25 mouse cellular contexts compared by ENCODE assay signal in the genomic region with DNA sequence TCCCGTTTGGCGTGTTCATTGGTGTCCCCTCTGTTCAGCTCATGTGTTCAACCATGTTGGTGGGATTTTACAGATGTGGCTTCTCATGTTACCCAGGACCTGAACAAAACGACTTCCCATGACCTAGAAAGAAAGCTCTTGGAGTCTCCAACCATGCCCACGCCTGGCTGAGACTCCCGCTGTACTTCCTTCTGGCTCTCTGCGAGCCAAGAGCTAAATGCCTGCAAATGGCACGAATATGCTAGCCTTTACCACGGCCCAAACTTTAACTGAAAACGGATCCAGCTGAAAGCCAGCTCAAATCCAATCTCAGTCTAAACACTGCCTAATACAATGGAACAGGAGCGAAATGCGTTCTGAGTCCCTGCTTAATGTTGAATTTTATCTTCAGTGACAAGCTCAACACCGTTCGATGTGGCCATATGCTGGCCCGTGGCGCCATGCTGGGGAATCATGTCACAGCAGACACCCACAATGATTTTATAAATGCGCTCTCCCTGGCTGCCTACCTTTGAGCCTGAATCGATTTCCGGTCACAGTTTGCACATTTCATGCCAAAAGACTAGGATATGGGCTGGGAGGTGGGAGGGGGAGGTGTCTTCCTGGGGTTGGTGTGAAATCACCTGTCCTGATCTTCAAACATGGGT. TPM values are rescaled to one million over a fixed set of nuclear protein-coding genes. Genes with fewer than 3 reads are reported as not detected.
DNase-seq lines count a peak whose midpoint lies in the region; ATAC-seq and TF ChIP-seq lines count a peak whose summit lies in the region.
"Had no signal": no experiment of that assay in that cellular context is flagged by ENCODE, and none has a peak within 500 bp of the region (broad histone marks: within the 10 kb centered on the region; RNA-seq: fewer than 3 reads in every experiment).

No protein-coding gene starts in this region.

- H3K4me3 ChIP-seq in hindbrain, postnatal 0 days (ENCODE audit: low read length) = no peak overlapping the region
- no peak overlapping the region for H3K4me3 ChIP-seq in hindbrain, embryonic 14.5 days (replicated peaks; ENCODE audit: low read length)
- no peak overlapping the region for H3K4me3 ChIP-seq in intestine, embryonic 15.5 days (replicated peaks)
- no peak overlapping the region for H3K4me3 ChIP-seq in intestine, embryonic 16.5 days (ENCODE audit: low read length)
- H3K4me3 ChIP-seq: embryonic facial prominence, embryonic 15.5 days; heart, embryonic 13.5 days; limb, embryonic 13.5 days; neural tube, embryonic 15.5 days had no signal

- H3K36me3 ChIP-seq in hindbrain, postnatal 0 days (ENCODE audit: insufficient read depth, low read length) = no peaks in the 10 kb centered on the region
- H3K36me3 ChIP-seq in hindbrain, embryonic 14.5 days (replicated peaks; ENCODE audit: control insufficient read depth, insufficient read depth) = no peaks in the 10 kb centered on the region
- no peaks in the 10 kb centered on the region for H3K36me3 ChIP-seq in intestine, embryonic 15.5 days
- H3K36me3 ChIP-seq in intestine, embryonic 16.5 days (ENCODE audit: control insufficient read depth, insufficient read depth, low read length) = no peaks in the 10 kb centered on the region
- H3K36me3 ChIP-seq: embryonic facial prominence, embryonic 15.5 days; heart, embryonic 13.5 days; limb, embryonic 13.5 days; neural tube, embryonic 15.5 days had no signal

- H3K4me1 ChIP-seq in hindbrain, postnatal 0 days (ENCODE audit: insufficient read depth, low read length) = no peaks in the 10 kb centered on the region
- H3K4me1 ChIP-seq in hindbrain, embryonic 14.5 days (replicated peaks; ENCODE audit: control insufficient read depth, insufficient read depth, low read length) = no peaks in the 10 kb centered on the region
- no peaks in the 10 kb centered on the region for H3K4me1 ChIP-seq in intestine, embryonic 15.5 days (replicated peaks)
- no peaks in the 10 kb centered on the region for H3K4me1 ChIP-seq in intestine, embryonic 16.5 days (ENCODE audit: control insufficient read depth, insufficient read depth, low read length)
- H3K4me1 ChIP-seq: embryonic facial prominence, embryonic 15.5 days; heart, embryonic 13.5 days; limb, embryonic 13.5 days; neural tube, embryonic 15.5 days had no signal

- H3K27me3 ChIP-seq in hindbrain, postnatal 0 days (ENCODE audit: insufficient read depth, low read length) = no peaks in the 10 kb centered on the region
- H3K27me3 ChIP-seq in hindbrain, embryonic 14.5 days (ENCODE audit: control insufficient read depth, insufficient read depth, low read length) = no peaks in the 10 kb centered on the region
- H3K27me3 ChIP-seq in intestine, embryonic 15.5 days (replicated peaks) = no peaks in the 10 kb centered on the region
- H3K27me3 ChIP-seq in intestine, embryonic 16.5 days (replicated peaks; ENCODE audit: control insufficient read depth, insufficient read depth, low read length) = no peaks in the 10 kb centered on the region
- H3K27me3 ChIP-seq: embryonic facial prominence, embryonic 15.5 days; heart, embryonic 13.5 days; limb, embryonic 13.5 days; neural tube, embryonic 15.5 days had no signal

- WGBS in hindbrain, postnatal 0 days = 60% methylated on average over 18 of the region's 18 CpGs
- WGBS in hindbrain, embryonic 14.5 days = 73% methylated on average over 18 of the region's 18 CpGs
- 77% methylated on average over 18 of the region's 18 CpGs for WGBS in intestine, embryonic 15.5 days
- WGBS in intestine, embryonic 16.5 days = 79% methylated on average over 18 of the region's 18 CpGs

- TF ChIP-seq POLR2A in brain, embryonic 14.5 days (IDR thresholded peaks at IDR 0.05; ENCODE audit: borderline replicate concordance, extremely low read depth, insufficient read depth, insufficient read length, poor library complexity, severe bottlenecking) = no peak

- no peak overlapping the region for H3K9ac ChIP-seq in hindbrain, postnatal 0 days (replicated peaks; ENCODE audit: low read length)
- H3K9ac ChIP-seq in hindbrain, embryonic 14.5 days = no peak overlapping the region
- no peak overlapping the region for H3K9ac ChIP-seq in intestine, embryonic 15.5 days
- H3K9ac ChIP-seq in intestine, embryonic 16.5 days (ENCODE audit: low read depth, low read length) = no peak overlapping the region
- H3K9ac ChIP-seq: embryonic facial prominence, embryonic 15.5 days; heart, embryonic 13.5 days; limb, embryonic 13.5 days; liver, embryonic 14.5 days; lung, embryonic 14.5 days; neural tube, embryonic 15.5 days had no signal

- no peaks in the 10 kb centered on the region for H3K9me3 ChIP-seq in hindbrain, postnatal 0 days (ENCODE audit: low read length)
- no peaks in the 10 kb centered on the region for H3K9me3 ChIP-seq in hindbrain, embryonic 14.5 days (ENCODE audit: control insufficient read depth, low read length)
- H3K9me3 ChIP-seq in intestine, embryonic 15.5 days = no peaks in the 10 kb centered on the region
- H3K9me3 ChIP-seq in intestine, embryonic 16.5 days (ENCODE audit: control insufficient read depth, low read length) = no peaks in the 10 kb centered on the region
- H3K9me3 ChIP-seq: heart, embryonic 13.5 days; neural tube, embryonic 15.5 days had no signal

- DNase-seq in hindbrain, postnatal 0 days (ENCODE audit: low spot score) = peak; percentile 40
- DNase-seq in hindbrain, embryonic 14.5 days (ENCODE audit: low spot score) = no peak
- peak; percentile 39 for DNase-seq in brain, embryonic 14.5 days (ENCODE audit: low read depth)
- DNase-seq in cerebellum, adult 8-10 months = peak; percentile 86
- DNase-seq in cerebellum, postnatal 36 days = peak; percentile 85 to 90
- no peak for DNase-seq in layer of hippocampus, postnatal 14 days (ENCODE audit: low spot score in 2 of 2)
- DNase-seq: adrenal gland, postnatal 25 days; gastrocnemius, postnatal 14 days; heart, adult 18-20 months; heart, postnatal 14 days; kidney, adult 8-10 months; kidney, postnatal 14 days; lung, embryonic 14.5 days; lung, postnatal 36 days; thymus, adult 2 months had no signal

- no peak overlapping the region for H3K4me2 ChIP-seq in hindbrain, postnatal 0 days (ENCODE audit: low read depth, low read length)
- no peak overlapping the region for H3K4me2 ChIP-seq in hindbrain, embryonic 14.5 days (replicated peaks)
- no peak overlapping the region for H3K4me2 ChIP-seq in intestine, embryonic 15.5 days (replicated peaks)
- no peak overlapping the region for H3K4me2 ChIP-seq in intestine, embryonic 16.5 days (ENCODE audit: low read depth, low read length)
- H3K4me2 ChIP-seq: embryonic facial prominence, embryonic 15.5 days; heart, embryonic 13.5 days; limb, embryonic 13.5 days; lung, embryonic 14.5 days; neural tube, embryonic 15.5 days had no signal

- ATAC-seq in hindbrain, postnatal 0 days = no peak
- ATAC-seq in hindbrain, embryonic 14.5 days (ENCODE audit: low FRiP score) = no peak
- ATAC-seq in intestine, embryonic 15.5 days = no peak
- ATAC-seq in intestine, embryonic 16.5 days = no peak
- ATAC-seq: forebrain, embryonic 16.5 days; inflammation-experienced regulatory T-cells, adult 6 months had no signal

- H3K27ac ChIP-seq in hindbrain, postnatal 0 days = no peak overlapping the region
- no peak overlapping the region for H3K27ac ChIP-seq in hindbrain, embryonic 14.5 days
- H3K27ac ChIP-seq in intestine, embryonic 15.5 days = no peak overlapping the region
- no peak overlapping the region for H3K27ac ChIP-seq in intestine, embryonic 16.5 days (ENCODE audit: low read length)
- H3K27ac ChIP-seq: embryonic facial prominence, embryonic 15.5 days; heart, embryonic 13.5 days; limb, embryonic 13.5 days; liver, embryonic 14.5 days; neural tube, embryonic 15.5 days; stomach, postnatal 0 days had no signal

- no peak for TF ChIP-seq CTCF in hindbrain, postnatal 0 days (IDR thresholded peaks at IDR 0.05; ENCODE audit: low read depth)
- no peak for TF ChIP-seq CTCF in brain, embryonic 14.5 days (IDR thresholded peaks at IDR 0.05; ENCODE audit: borderline replicate concordance, extremely low read depth, insufficient read depth, insufficient read length)

RNA-seq across cellular contexts. Expression of a gene that starts 55.3 kb away (rescaled TPM):
- 83.4 and 99.7 TPM in 2 replicates for total RNA-seq in hindbrain, postnatal 0 days (2014; rRNA removed)
- 65.4 and 68.1 TPM in 2 replicates for polyA plus RNA-seq in hindbrain, postnatal 0 days (2015; fragmentation: Nextera tagmentation; extraction: Ambion mirVana)
- polyA plus RNA-seq in hindbrain, embryonic 14.5 days (2014; fragmentation: Nextera tagmentation; extraction: Ambion mirVana) = 52.8 and 58.4 TPM in 2 replicates
- 98.4 and 105 TPM in 2 replicates for polyA plus RNA-seq in brain, embryonic 14.5 days (2012; rRNA removed)
- 72.7 and 73.7 TPM in 2 replicates for polyA plus RNA-seq in intestine, embryonic 15.5 days (2015; fragmentation: Nextera tagmentation; extraction: Ambion mirVana)
- polyA plus RNA-seq in intestine, embryonic 16.5 days (2015; fragmentation: Nextera tagmentation; extraction: Ambion mirVana) = 20.9 and 53.6 TPM in 2 replicates
- total RNA-seq in layer of hippocampus, postnatal 14 days (2021) = 100 to 1,000 TPM in 1 of 2 experiments, 10 to 100 TPM in 1; 96.6 to 110 TPM

RNA-seq across cellular contexts. Expression of a gene that starts 59.3 kb away (rescaled TPM):
- total RNA-seq in hindbrain, postnatal 0 days (2014; rRNA removed) = 21.0 and 27.3 TPM in 2 replicates
- polyA plus RNA-seq in hindbrain, postnatal 0 days (2015; fragmentation: Nextera tagmentation; extraction: Ambion mirVana) = 50.2 and 51.9 TPM in 2 replicates
- polyA plus RNA-seq in hindbrain, embryonic 14.5 days (2014; fragmentation: Nextera tagmentation; extraction: Ambion mirVana) = 50.4 and 62.3 TPM in 2 replicates
- polyA plus RNA-seq in brain, embryonic 14.5 days (2012; rRNA removed) = 24.1 and 41.3 TPM in 2 replicates
- polyA plus RNA-seq in intestine, embryonic 15.5 days (2015; fragmentation: Nextera tagmentation; extraction: Ambion mirVana) = 44.9 and 45.0 TPM in 2 replicates
- polyA plus RNA-seq in intestine, embryonic 16.5 days (2015; fragmentation: Nextera tagmentation; extraction: Ambion mirVana) = 51.5 and 53.7 TPM in 2 replicates
- 10 to 100 TPM; 58.2 to 58.9 TPM for total RNA-seq in layer of hippocampus, postnatal 14 days (2021)

Comparison
In these comparisons a context has a peak if more than half of its experiments do, and no peak if none do; other contexts are left out.
1. DNase-seq: peak in hindbrain, postnatal 0 days (single experiment), brain, embryonic 14.5 days (single experiment), cerebellum, adult 8-10 months (single experiment) and cerebellum, postnatal 36 days (2 of 2); none in hindbrain, embryonic 14.5 days (single experiment) and layer of hippocampus, postnatal 14 days (0 of 2).